Mouse (Mus musculus) lung, embryonic 16.5 days (tissue): ENCODE measurements around the gene Mcf2l. TPM values are rescaled to one million over a fixed set of nuclear protein-coding genes. Genes with fewer than 3 reads are reported as not detected.

Experiments
- ATAC-seq: fragments of 200-750 bp; cut with Nextera tagmentation; 2 replicates; pipeline ENCODE4 v1.8.0; 2017; ENCODE audit warnings: low read depth, mild to moderate bottlenecking, moderate library complexity
- H3K27ac ChIP-seq: fragments of 300-500 bp; sonication (generic); 2 replicates; pipeline ENCODE4 v1.5.1; 2014; ENCODE audit warnings: mild to moderate bottlenecking, control low read depth, low read length
- H3K27me3 ChIP-seq: fragments of 300-500 bp; sonication (generic); 2 replicates; pipeline ENCODE4 v1.6.1; 2014; ENCODE audit warnings: low read depth, low read length, mixed read lengths; ENCODE audit not compliant: control insufficient read depth, insufficient read depth
- H3K36me3 ChIP-seq: fragments of 300-500 bp; sonication (generic); 2 replicates; pipeline ENCODE4 v1.6.1; 2014; ENCODE audit warnings: low read length; ENCODE audit not compliant: control insufficient read depth, insufficient read depth
- H3K4me1 ChIP-seq: fragments of 300-500 bp; sonication (generic); replicated peaks from 2 replicates; pipeline ENCODE4 v1.6.1; 2014; ENCODE audit warnings: low read length, mixed read lengths; ENCODE audit not compliant: control insufficient read depth, insufficient read depth
- H3K4me2 ChIP-seq: fragments of 300-500 bp; sonication (generic); 2 replicates; pipeline ENCODE4 v1.6.1; 2014; ENCODE audit warnings: low read depth, low read length, control low read depth
- H3K4me3 ChIP-seq: fragments of 300-500 bp; sonication (generic); 2 replicates; pipeline ENCODE4 v1.5.1; 2014; ENCODE audit warnings: mild to moderate bottlenecking, low read length, control low read depth
- H3K9ac ChIP-seq: fragments of 300-500 bp; sonication (generic); 2 replicates; pipeline ENCODE4 v1.6.1; 2014; ENCODE audit warnings: low read length, control low read depth
- H3K9me3 ChIP-seq: fragments of 300-500 bp; sonication (generic); 2 replicates; pipeline ENCODE4 v1.6.1; 2016; ENCODE audit warnings: low read length; ENCODE audit not compliant: control insufficient read depth
- WGBS: fragments of 180-500 bp; shearing (Covaris S2); extraction: QIAGEN DNeasy Blood & Tissue Kit; methylation state at CpG from one replicate; pipeline ENCODE4 v1.1.7; 2014; 5-methylcytosine and 5-hydroxymethylcytosine counted together
- polyA plus RNA-seq: library from polyadenylated mRNA; unstranded; fragments of >200 nt; fragmentation: Nextera tagmentation; extraction: Ambion mirVana; gene quantifications from 2 replicates; pipeline ENCODE4 v1.2.1, GENCODE M21; 2015

Gene Mcf2l
- polyA plus RNA-seq, 1 experiment from 2014 or later, result 16.1 TPM

- peaks cover 37% of the 10 kb centered on the region for H3K4me1 ChIP-seq
- no peaks in the 10 kb centered on the region for H3K27me3 ChIP-seq
- no peaks in the 10 kb centered on the region for H3K9me3 ChIP-seq
- H3K4me2 ChIP-seq, result peak overlapping the region; percentile 28; the same call in 1 of the 2 replicates
- H3K27ac ChIP-seq, result peak overlapping the region; percentile 87
- peak overlapping the region; percentile 29 for H3K4me3 ChIP-seq
- 41% methylated on average over 11 of the region's 11 CpGs for WGBS
- ATAC-seq, result peak; percentile 48
- H3K36me3 ChIP-seq, result no peaks in the 10 kb centered on the region
- peak overlapping the region; percentile 50 for H3K9ac ChIP-seq
These were observed 57.8 kb downstream of the Mcf2l start for GRCm38 (mm10) chr8:12931426-12931825.

GRCm38 (mm10) chr8:12932520-12932919 is 58.9 kb downstream of the Mcf2l start:
- H3K9ac ChIP-seq, result no peak overlapping the region
- no peak overlapping the region for H3K4me3 ChIP-seq
- H3K9me3 ChIP-seq, result no peaks in the 10 kb centered on the region
- H3K27me3 ChIP-seq, result no peaks in the 10 kb centered on the region
- H3K36me3 ChIP-seq, result no peaks in the 10 kb centered on the region
- no peak for ATAC-seq
- peaks cover 37% of the 10 kb centered on the region for H3K4me1 ChIP-seq
- WGBS, result 77% methylated on average over 8 of the region's 8 CpGs
- H3K27ac ChIP-seq, result no peak overlapping the region
- H3K4me2 ChIP-seq, result peak overlapping the region; percentile 28; the same call in 1 of the 2 replicates

- Histone ChIP-seq H3K27ac (no peak overlapping the region), H3K4me3 (no peak overlapping the region), H3K4me2 (no peak overlapping the region), H3K27me3 (no peaks in the 10 kb centered on the region), H3K4me1 (peaks cover 34% of the 10 kb centered on the region), H3K9ac (no peak overlapping the region), H3K36me3 (no peaks in the 10 kb centered on the region), H3K9me3 (no peaks in the 10 kb centered on the region)
- WGBS, result 41% methylated on average over 3 of the region's 3 CpGs
- ATAC-seq, result peak; percentile 27; the same call in 1 of the 2 replicates
These were observed 60.2 kb downstream of the Mcf2l start for GRCm38 (mm10) chr8:12933765-12934164.

GRCm38 (mm10) chr8:12934453-12935043 is 60.9 kb downstream of the Mcf2l start:
- Histone ChIP-seq H3K9me3 (no peaks in the 10 kb centered on the region), H3K4me1 (peaks cover 26% of the 10 kb centered on the region), H3K27me3 (no peaks in the 10 kb centered on the region), H3K36me3 (no peaks in the 10 kb centered on the region), H3K27ac (no peak overlapping the region), H3K9ac (no peak overlapping the region), H3K4me2 (no peak overlapping the region), H3K4me3 (no peak overlapping the region)
- WGBS, result 46% methylated on average over 8 of the region's 8 CpGs
- no peak for ATAC-seq

- no peak overlapping the region for H3K4me2 ChIP-seq
These were observed 66.9 kb downstream of the Mcf2l start for GRCm38 (mm10) chr8:12940549-12940948.

GRCm38 (mm10) chr8:12941161-12941926 is 67.7 kb downstream of the Mcf2l start:
- ATAC-seq, result no peak
- no peak overlapping the region for H3K4me2 ChIP-seq
- WGBS, result 41% methylated on average over 10 of the region's 10 CpGs

More at GRCm38 (mm10) chr8:12940549-12940948, 66.9 kb downstream of the Mcf2l start:
- Histone ChIP-seq H3K9ac (no peak overlapping the region), H3K9me3 (no peaks in the 10 kb centered on the region), H3K27me3 (no peaks in the 10 kb centered on the region), H3K4me3 (no peak overlapping the region), H3K36me3 (no peaks in the 10 kb centered on the region), H3K27ac (no peak overlapping the region), H3K4me1 (peaks cover 15% of the 10 kb centered on the region)
- ATAC-seq, result no peak
- WGBS, result 51% methylated on average over 8 of the region's 8 CpGs

GRCm38 (mm10) chr8:12947604-12948573 is 74.3 kb downstream of the Mcf2l start:
- Histone ChIP-seq H3K4me1 (peaks cover 18% of the 10 kb centered on the region), H3K4me2 (peak overlapping the region; percentile 47), H3K9me3 (no peaks in the 10 kb centered on the region), H3K27me3 (no peaks in the 10 kb centered on the region), H3K9ac (peak overlapping the region; percentile 28), H3K27ac (peak overlapping the region; percentile 16; the same call in 1 of the 2 replicates), H3K4me3 (peak overlapping the region; percentile 32), H3K36me3 (no peaks in the 10 kb centered on the region)
- 11% methylated on average over 21 of the region's 21 CpGs for WGBS
- peak; percentile 53; the same call in 1 of the 2 replicates for ATAC-seq

More at GRCm38 (mm10) chr8:12941161-12941926, 67.7 kb downstream of the Mcf2l start:
- H3K27me3 ChIP-seq, result no peaks in the 10 kb centered on the region
- no peaks in the 10 kb centered on the region for H3K36me3 ChIP-seq
- no peak overlapping the region for H3K27ac ChIP-seq
- no peaks in the 10 kb centered on the region for H3K9me3 ChIP-seq
- H3K4me3 ChIP-seq, result no peak overlapping the region
- peaks cover 15% of the 10 kb centered on the region for H3K4me1 ChIP-seq
- H3K9ac ChIP-seq, result peak overlapping the region; percentile 14; the same call in 1 of the 2 replicates

GRCm38 (mm10) chr8:12948574-12948961 is 75.0 kb downstream of the Mcf2l start:
- Histone ChIP-seq H3K9me3 (no peaks in the 10 kb centered on the region), H3K4me3 (no peak overlapping the region), H3K27ac (no peak overlapping the region), H3K9ac (peak overlapping the region; percentile 28; the same call in 1 of the 2 replicates), H3K36me3 (no peaks in the 10 kb centered on the region), H3K4me2 (peak overlapping the region; percentile 47; the same call in 1 of the 2 replicates), H3K4me1 (peaks cover 18% of the 10 kb centered on the region), H3K27me3 (no peaks in the 10 kb centered on the region)
- no peak for ATAC-seq
- WGBS, result 31% methylated on average over 3 of the region's 3 CpGs
